Mouse (Mus musculus): ENCODE data around the gene Tex261. TPM values are rescaled to one million over a fixed set of nuclear protein-coding genes. Genes with fewer than 3 reads are reported as not detected.

The Tex261 gene
- polyA plus RNA-seq, 1 experiment: 38.0 TPM

DNA sequence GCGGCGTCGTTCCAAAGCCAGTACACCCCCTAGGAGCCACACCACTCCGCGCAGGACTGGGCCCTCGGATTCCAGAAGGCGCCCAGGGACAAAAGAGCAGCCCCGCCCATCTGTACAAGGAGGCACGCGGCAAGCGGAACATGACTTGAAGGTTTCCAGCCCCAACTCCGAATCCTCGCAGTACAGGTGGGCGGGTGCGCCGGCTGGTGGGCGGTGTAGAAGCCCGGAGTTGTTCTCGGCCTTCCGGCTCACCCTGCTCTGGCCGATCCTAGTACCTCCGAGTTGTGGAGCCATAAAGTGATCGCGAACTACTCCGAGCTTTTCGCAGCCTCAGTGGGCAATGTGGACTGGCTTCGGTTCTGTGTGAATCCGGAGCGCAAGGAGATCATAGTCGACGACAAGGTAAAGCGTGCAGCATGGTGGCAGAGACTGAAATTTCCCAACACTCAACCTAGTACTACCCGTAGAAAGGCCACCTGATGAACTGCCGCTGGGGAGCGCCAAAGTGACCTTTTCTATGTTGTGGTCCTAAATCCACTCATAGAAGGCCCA, 12.7 kb downstream of the Tex261 start:
- DNase-seq (ENCODE audit: extremely low spot score in 1 of 2, low spot score in 1 of 2): peak in 1 of 2 experiments; percentile 14

DNA sequence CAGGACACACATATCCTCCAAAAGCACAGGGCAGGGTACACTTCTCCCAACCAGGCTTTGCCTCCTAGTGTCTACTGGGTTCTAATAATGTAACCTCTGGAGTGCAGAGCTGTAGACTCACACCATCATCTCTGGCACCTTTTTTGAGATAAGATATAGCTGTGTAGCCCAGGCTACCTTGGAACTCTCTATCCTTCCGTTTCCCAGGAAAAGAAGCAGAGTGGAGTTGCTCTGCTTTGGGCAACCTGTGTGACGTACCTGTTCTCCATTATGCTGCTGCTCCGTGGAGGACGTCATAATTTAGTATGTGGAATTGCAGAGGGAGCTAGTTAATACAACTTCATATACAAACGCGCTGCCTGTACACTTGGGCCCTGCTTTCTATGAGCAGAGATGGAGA, 13.3 kb downstream of the Tex261 start, which contains the start of gene Ankrd53:
TSS of gene Ankrd53 (plus strand) at position 301 of the 400 bp plus-strand sequence.
- no peak for DNase-seq (ENCODE audit: extremely low spot score in 1 of 2, low spot score in 1 of 2)

DNA sequence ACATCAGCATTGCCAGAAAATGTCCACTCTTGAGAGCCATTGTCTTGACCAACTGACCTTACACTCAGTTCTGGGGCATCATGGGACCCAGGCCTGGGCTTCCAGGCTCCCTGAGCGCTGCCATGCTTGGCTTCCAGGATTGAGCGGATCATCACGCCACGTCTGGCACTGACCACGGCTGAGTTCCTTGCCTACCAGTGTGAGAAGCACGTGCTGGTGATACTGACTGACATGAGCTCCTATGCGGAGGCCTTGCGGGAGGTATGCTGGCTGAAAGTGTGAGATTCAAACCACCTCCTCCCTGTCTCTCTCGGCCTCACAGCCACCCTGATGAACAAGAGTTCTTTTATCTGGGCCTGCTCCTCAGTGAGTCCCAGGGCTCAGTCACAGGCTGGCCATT, 19.6 kb downstream of the Tex261 start:
- DNase-seq (ENCODE audit: extremely low spot score in 1 of 2, low spot score in 1 of 2): no peak

DNA sequence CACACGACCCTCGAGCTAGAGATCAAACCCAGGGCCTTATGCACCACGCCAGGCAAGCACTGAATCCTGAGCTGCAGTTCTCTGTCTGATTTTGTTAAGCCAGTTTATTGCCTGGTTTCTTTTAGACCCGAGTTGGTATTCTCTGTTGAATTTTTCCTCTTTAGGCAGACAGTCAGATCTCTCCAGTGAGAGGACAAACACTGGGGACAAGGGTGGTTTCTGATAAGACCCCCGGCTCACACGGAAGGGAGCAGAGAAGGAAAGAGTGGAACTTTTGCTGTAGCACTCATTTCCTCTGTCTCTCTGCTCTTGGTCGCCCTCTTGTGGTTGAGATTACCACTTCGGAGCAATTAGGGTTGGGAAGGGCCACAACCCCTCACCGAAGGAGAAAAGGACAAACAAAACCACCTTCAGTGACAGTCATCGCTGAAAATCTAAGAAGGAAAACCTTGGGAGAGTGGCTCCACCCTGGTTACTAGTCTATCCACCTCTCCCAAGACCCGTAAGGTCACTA, 25.4 kb downstream of the Tex261 start:
- DNase-seq (ENCODE audit: extremely low spot score in 1 of 2, low spot score in 1 of 2): peak in 1 of 2 experiments; percentile 76

DNA sequence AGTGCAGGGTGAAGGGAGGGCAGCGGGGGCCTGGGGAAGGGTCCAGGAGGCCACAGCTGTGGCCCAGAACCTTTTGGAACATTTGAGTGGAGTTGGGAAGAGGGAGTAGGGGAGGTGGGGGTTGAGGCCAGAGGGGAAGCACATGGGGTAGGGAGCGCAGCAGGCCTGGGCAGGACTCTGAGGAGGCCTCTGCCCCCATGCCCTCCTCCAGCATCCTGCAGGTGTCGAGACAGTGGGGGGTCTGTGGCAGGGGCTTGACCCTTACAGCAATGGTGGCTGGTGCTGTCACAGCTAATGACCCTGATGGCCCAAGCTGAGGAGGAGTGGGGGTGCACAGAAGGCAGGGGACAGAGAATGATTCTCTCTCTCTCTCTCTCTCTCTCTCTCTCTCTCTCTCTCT, 26.3 kb downstream of the Tex261 start:
- DNase-seq (ENCODE audit: extremely low spot score in 1 of 2, low spot score in 1 of 2): no peak

DNA sequence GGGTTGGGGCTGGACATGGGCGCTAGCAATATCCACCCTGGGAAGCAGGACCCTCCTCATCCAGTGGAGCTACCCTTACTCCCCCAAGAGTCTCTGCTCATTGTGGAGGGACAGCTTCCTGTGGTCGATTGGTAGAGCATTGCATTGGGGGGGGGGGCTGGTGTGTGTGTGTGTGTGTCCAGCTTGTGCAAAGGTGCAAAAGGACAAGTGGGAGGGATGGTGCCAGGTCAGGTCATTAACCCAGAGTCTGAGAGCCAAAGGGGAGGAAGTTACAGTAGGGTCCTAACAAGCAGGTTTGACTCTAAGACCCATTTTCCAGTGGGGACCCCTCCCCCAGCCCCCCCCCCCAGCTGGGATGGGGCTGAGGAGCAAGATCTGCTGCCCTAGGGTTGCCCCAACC, 30.1 kb downstream of the Tex261 start:
- DNase-seq (ENCODE audit: extremely low spot score in 1 of 2, low spot score in 1 of 2): no peak

DNA sequence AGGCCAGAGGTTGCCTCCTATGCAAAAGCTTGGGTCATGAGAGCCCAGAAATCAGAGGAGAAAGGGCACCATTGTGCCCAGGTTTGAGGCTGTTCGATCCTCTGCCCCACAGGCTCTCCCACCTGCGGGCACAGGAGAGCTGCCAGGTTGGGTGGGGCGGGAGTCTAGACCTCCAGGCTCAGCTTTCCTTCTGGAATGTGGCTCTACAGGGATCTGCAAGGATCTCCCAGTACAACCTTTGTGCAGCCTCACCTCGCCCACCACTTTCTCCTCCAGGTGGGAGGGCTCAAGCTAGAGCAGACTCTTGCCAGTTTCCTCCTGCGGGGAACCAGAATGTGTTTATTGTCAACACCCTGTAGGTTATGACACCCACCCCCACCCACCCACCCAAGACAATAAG, 31.1 kb downstream of the Tex261 start:
- DNase-seq (ENCODE audit: extremely low spot score in 1 of 2, low spot score in 1 of 2): no peak

DNA sequence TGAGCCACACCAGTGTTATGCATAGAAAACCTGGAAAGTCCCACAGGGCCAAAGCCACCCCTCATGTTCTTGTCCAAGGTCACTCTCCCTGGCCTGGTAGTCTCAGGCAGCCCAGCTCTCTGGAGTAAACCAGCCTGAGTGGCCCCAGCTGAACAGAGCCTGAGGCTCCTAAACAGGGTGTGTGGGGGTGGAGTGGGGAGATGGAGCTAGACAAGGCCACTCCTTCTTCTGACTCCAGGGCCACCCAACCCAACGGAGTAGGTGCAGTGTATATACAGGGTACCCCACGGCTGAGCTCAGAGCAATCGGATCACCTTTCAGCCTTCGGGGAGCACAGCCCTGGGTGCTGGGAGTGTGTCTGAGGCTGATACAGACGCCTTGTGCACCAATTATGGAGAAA, 31.5 kb downstream of the Tex261 start:
- no peak for DNase-seq (ENCODE audit: extremely low spot score in 1 of 2, low spot score in 1 of 2)

DNA sequence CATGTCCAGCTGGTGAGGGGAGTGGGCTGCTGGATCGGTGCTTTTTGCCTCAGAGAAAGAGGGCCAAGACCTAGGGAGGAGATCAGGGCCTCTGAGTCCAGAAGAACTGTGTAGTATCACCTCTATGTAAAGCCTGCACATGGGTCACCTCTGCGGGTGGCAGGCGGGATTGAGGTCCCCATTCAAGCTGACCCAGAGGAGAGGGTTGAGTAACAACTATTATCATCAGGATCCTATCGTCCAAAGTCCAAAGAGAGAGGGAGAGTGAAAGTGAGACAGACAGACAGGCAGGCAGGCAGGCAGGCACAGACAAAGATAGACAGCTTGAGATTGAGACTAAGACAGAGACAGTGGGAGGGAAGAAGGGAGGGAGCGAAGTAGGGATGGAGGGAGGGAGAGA, 32.4 kb downstream of the Tex261 start:
- no peak for DNase-seq (ENCODE audit: extremely low spot score in 1 of 2, low spot score in 1 of 2)

DNA sequence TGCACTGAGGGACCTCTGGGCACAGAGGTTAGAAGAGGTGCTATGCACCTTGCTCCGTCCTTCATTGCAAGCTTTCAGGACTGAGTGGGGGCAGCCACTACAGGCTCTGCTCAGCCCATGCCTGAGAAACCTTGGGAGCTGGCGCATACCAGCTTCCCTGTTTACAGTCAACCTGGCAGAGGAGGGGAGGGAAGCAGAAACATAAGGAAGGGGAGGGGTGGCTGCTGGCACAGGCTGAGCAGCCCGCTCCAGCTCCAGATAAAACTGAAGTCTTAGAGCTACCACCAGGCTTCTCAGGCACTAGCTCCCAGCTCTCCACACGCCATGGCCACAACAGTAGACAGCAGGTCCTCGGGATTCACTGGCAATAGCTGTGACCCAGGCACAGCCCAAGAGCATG, 32.9 kb downstream of the Tex261 start, which contains the start of gene Atp6v1b1:
TSS of gene Atp6v1b1 (plus strand) at position 230 of the 400 bp plus-strand sequence.
- DNase-seq (ENCODE audit: extremely low spot score in 1 of 2, low spot score in 1 of 2): no peak

DNA sequence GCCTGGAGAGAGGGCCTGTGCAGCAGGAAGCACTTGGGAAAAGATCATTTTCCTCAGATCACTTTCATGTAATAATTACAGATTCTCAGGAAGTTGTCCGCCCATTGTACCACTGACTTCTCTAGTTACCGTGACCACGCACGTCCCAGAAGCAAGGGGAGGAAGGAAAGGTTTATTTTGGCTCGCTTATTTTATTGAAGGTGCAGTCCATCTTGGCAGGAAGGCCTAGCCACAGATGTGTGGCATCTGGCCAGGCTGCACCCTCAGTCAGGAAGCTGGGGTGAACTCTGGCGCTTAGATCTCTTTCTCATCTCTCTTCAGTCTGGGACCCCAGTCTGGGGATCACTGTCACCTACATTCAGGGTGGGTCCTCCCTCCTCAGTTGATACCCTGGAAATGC, 37.0 kb downstream of the Tex261 start:
- no peak for DNase-seq (ENCODE audit: extremely low spot score in 1 of 2, low spot score in 1 of 2)

DNA sequence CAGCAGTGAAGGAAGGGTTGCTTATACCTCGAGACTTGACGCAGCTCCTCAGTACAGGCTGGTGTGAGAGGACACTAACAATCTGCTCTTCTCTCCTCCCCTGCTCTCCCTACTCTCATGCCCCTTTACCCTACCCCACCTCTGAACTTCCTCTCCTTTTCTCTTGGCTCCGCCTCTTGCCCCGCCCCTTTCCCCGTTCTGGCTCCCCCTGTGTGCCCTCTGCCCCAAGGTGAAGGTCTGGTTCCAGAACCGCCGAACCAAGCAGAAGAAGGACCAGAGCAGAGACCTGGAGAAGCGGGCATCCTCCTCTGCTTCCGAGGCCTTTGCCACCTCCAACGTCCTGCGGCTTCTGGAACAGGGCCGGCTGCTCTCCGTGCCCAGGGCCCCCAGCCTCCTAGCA, 38.3 kb downstream of the Tex261 start:
- DNase-seq (ENCODE audit: extremely low spot score in 1 of 2, low spot score in 1 of 2): no peak

DNA sequence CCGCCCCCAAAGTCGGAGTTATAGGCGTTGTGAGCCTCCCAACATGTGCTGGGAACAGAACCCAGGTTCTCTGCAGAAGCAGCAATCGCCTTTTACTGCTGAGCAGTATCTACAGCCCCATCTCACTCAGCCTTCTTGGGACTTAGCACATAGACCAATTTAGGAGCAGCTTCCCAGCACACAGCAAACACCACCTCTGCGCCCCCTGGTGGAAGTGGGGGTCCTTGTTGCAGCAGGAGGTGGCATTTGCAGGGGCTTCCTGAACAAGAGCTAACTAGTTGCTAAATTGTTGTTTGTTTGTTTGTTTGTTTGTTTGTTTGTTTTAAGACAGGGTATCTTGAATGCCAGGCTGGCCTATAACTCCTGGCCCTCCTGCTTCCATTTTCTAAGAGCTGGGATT, 44.5 kb downstream of the Tex261 start:
- DNase-seq (ENCODE audit: extremely low spot score in 1 of 2, low spot score in 1 of 2): peak in 1 of 2 experiments; percentile 53

DNA sequence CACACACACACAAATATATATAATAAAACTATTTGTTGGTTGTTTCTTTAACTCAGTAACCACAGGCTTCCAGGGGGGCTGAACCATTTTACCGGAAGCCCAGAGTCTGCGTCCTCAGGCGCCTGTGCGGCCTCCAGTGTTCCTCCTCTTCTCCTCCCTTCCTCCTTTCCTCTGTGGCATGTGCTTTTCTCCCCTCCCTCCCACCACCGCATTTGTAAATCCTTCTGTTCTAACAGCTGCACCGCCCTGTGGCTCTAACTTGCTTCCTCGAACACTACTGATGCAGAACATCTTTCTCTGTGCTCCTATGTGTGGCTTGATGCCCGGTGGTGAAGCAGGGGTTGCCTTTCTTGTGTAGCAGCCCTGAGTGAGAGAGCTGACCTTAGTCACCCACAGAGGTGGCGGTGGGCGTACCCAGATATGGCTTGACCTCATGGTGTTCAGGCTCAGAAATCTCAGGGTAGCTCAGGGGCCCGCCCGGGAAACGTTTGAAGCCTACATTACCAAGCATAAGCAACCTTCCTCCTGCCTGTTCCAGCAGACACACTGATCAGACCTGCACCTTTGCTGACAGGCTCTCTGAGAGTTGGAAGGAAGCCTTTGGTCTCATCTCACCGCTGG, 46.2 kb downstream of the Tex261 start:
- no peak for DNase-seq (ENCODE audit: extremely low spot score in 1 of 2, low spot score in 1 of 2)

DNA sequence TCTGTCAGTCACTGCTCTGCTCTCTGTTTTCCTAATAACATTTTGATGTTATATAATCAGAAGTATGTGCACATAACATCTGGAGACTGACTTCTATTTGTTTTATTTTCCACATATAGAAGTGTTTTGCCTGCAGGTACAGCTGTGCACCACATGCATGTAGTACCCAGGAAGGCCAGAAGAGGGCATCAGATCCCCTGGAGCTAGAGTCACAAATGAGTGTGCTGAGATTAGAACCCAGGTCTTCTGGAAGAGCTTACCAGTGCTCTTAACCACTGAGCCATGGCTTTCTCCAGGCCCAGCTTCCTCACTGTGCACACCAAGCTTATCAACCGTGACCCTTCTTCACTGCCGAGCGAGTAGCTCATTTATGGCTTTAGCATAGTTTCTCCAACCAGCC, 47.1 kb downstream of the Tex261 start:
- DNase-seq (ENCODE audit: extremely low spot score in 1 of 2, low spot score in 1 of 2): no peak

DNA sequence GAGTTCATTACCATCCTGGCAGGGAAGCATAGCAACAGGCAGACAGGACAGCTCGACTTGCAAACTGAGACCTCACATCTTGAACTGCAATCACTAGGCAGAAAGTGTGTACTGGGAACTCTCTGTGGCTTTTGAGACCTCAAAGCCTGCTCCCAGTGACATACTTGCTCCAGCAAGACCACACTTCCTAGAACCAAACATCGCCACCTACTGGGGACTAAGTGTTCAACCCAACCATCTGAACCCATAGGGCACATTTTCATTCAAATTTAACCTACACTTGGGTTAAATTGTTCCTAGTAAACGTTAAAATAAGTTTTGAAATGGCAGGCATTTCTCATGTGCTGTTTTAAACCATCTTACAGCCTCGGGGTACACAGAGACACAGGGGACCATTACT, 48.4 kb downstream of the Tex261 start:
- DNase-seq (ENCODE audit: extremely low spot score in 1 of 2, low spot score in 1 of 2): no peak

DNA sequence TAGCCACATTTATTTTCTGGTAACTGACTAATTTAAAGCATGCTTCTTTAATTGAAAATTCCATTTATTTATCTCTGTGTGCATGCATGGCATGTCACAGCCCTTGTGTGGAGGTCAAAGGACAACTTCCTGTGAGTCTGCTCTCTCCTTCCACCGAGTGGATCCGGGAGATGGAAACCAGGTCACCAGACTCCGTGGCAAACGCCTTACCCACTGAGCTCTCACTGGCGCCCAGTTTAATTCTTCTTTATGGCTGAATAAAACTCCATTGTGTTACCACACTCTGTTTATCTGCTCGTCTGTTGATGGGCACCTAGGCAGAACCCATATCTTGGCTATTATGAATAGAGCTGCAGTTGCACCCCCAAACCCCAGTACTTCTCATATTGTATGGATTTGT, 53.1 kb downstream of the Tex261 start:
- DNase-seq (ENCODE audit: extremely low spot score in 1 of 2, low spot score in 1 of 2): no peak

Other genes with a start within 250 kb of the Tex261 start
- 0.76 and 1.7 TPM in 2 replicates for gene Actg2, start 239.5 kb downstream of the Tex261 start, polyA plus RNA-seq (2012; rRNA removed)
- gene Stambp, start 203.1 kb downstream of the Tex261 start, polyA plus RNA-seq (2012; rRNA removed): 34.6 and 38.7 TPM in 2 replicates
- not detected in 2 replicates for gene Clec4f, start 119.6 kb downstream of the Tex261 start, polyA plus RNA-seq (2012; rRNA removed)
- 0.06 TPM in 1 of 2 replicates, not detected in the other for gene Cd207, start 98.0 kb downstream of the Tex261 start, polyA plus RNA-seq (2012; rRNA removed)
- gene Vax2, start 64.5 kb downstream of the Tex261 start, polyA plus RNA-seq (2012; rRNA removed): not detected in 2 replicates
- gene Atp6v1b1, start 32.8 kb downstream of the Tex261 start, polyA plus RNA-seq (2012; rRNA removed): 0.06 and 0.11 TPM in 2 replicates
- not detected in 2 replicates for gene Ankrd53, start 13.2 kb downstream of the Tex261 start, polyA plus RNA-seq (2012; rRNA removed)
- 40.1 and 47.0 TPM in 2 replicates for gene Nagk, start 19.2 kb upstream of the Tex261 start, polyA plus RNA-seq (2012; rRNA removed)
- 38.8 and 45.7 TPM in 2 replicates for gene Paip2b, start 55.9 kb upstream of the Tex261 start, polyA plus RNA-seq (2012; rRNA removed)
- 62.4 and 65.0 TPM in 2 replicates for gene Zfp638, start 91.3 kb upstream of the Tex261 start, polyA plus RNA-seq (2012; rRNA removed)
- gene Dysf, start 232.8 kb upstream of the Tex261 start, polyA plus RNA-seq (2012; rRNA removed): 4.5 and 6.6 TPM in 2 replicates